Comparison of ENCODE assay signal across 15 mouse cellular contexts in the genomic region with DNA sequence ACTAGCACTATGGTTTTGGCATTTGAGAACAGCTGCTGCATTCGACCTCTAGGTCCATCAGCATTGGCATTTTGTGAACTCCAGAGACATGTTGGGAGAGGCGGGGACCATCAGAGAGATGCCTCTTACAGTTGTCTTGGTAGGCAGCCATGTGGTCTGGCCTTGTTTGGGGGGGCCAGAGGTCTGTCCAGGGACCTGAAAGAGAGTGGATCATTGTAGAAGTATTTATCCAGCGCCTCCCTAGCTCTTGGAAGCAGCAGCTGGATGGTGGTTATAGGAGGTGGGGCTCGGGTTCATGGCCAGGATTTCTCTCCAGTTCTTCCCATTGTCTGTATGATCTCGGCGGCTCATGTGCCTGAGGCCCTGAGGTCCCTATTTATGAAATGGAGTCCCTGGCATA. TPM values are rescaled to one million over a fixed set of nuclear protein-coding genes. Genes with fewer than 3 reads are reported as not detected.
DNase-seq lines count a peak whose midpoint lies in the region; TF ChIP-seq lines count a peak whose summit lies in the region.
"Had no signal": no experiment of that assay in that cellular context is flagged by ENCODE, and none has a peak within 500 bp of the region (broad histone marks: within the 10 kb centered on the region; RNA-seq: fewer than 3 reads in every experiment).

No protein-coding gene starts in this region.

- no peak overlapping the region for H3K27ac ChIP-seq in gastrocnemius, adult 2 months
- H3K27ac ChIP-seq: embryonic facial prominence, embryonic 12.5 days; heart, adult 2 months; hindbrain, embryonic 13.5 days had no signal

- intact Hi-C loops in heart, postnatal 14 days (cut with DNase I) = no loop called here
- intact Hi-C loops in heart, postnatal 25 days (cut with DNase I) = no loop called here
- intact Hi-C loops in gastrocnemius, adult 2 months (cut with DNase I) = no loop called here

- DNase-seq in heart, postnatal 14 days = peak; percentile 11 to 20
- no peak for DNase-seq in heart, postnatal 25 days (ENCODE audit: low spot score)
- DNase-seq in gastrocnemius, adult 2 months = peak; percentile 60
- peak; percentile 53 for DNase-seq in gastrocnemius, postnatal 25 days
- no peak for DNase-seq in frontal cortex, postnatal 10 days (ENCODE audit: low spot score in 2 of 2)
- no peak for DNase-seq in testis, postnatal 10 days (ENCODE audit: low spot score)
- no peak for DNase-seq in layer of hippocampus, postnatal 14 days (ENCODE audit: low spot score in 2 of 2)
- DNase-seq: adrenal gland, postnatal 10 days; cerebellum, adult 11 months; cerebellum, adult 9-10 months; cerebellum, postnatal 25 days had no signal

- no peak for TF ChIP-seq CTCF in gastrocnemius, adult 2 months (IDR thresholded peaks at IDR 0.05)

- no peak overlapping the region for H3K4me3 ChIP-seq in gastrocnemius, adult 2 months
- H3K4me3 ChIP-seq: embryonic facial prominence, embryonic 12.5 days; heart, adult 2 months; hindbrain, embryonic 13.5 days had no signal

RNA-seq across cellular contexts. Expression of gene Fggy, which starts 54.1 kb away (rescaled TPM):
- 1 to 10 TPM; 6.0 to 6.7 TPM for total RNA-seq in heart, postnatal 14 days (2021)
- total RNA-seq in heart, postnatal 25 days (2021) = 1 to 10 TPM; 4.6 to 7.8 TPM
- 10 to 100 TPM in 1 of 2 experiments, 1 to 10 TPM in 1; 8.8 to 11.0 TPM for total RNA-seq in gastrocnemius, adult 2 months (2021)
- 1 to 10 TPM; 5.6 to 7.1 TPM for total RNA-seq in gastrocnemius, postnatal 25 days (2021)
- 10 to 100 TPM in 1 of 2 experiments, 1 to 10 TPM in 1; 9.5 to 13.2 TPM for total RNA-seq in layer of hippocampus, postnatal 14 days (2021)
- total RNA-seq: MEL had no signal

Comparison
In these comparisons a context has a peak if more than half of its experiments do, and no peak if none do; other contexts are left out.
1. DNase-seq: peak in heart, postnatal 14 days (2 of 2), gastrocnemius, adult 2 months (single experiment) and gastrocnemius, postnatal 25 days (single experiment); none in heart, postnatal 25 days (single experiment), frontal cortex, postnatal 10 days (0 of 2), testis, postnatal 10 days (single experiment) and layer of hippocampus, postnatal 14 days (0 of 2).